Mouse (Mus musculus) B cell, adult 62 days (primary cell): ENCODE measurements around the gene Cmc2. TPM values are rescaled to one million over a fixed set of nuclear protein-coding genes. Genes with fewer than 3 reads are reported as not detected.

Experiments used
- total RNA-seq: library from RNA; stranded (reverse); gene quantifications from 4 replicates; pipeline ENCODE4 v1.2.4, GENCODE M21; 2023

The Cmc2 gene
- 5.2 to 8.1 TPM (median 6.4 TPM) in 4 replicates for total RNA-seq

DNA sequence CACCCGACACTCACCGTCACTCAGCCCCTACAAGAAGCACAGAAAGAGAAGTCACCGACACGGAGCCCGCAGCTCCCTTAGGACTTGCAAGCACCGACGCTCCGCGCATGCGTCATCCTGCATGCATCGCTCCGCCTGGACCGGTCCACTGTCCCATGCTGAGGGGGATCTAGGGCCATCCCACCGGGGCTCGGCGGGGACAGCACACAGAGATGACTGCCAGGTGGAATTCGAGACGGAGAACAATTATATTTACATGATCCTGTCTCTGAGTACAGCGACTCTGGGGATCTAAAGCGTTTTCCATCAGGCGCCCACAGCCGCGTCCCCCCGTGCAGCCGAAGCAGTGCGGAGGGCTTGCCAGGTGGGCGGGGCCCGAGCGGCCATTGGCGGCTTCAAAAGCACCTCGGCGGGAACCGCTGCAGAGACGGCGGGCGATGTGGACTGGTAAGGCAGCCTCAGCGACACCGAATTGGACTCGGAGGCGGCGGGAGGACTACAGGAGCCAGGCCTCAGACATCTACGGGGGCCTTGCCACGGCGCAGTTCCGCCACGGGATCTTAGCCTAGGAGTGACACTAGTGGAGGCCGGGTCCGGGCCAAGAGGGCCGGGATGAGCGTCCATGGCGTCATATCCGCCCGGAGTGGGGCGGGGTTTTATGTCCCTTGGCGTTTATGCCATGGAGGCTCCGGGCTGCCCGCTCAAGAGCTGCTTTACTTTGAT lies at the start of gene Cmc2, which contains the start of gene Cenpn:
TSS of gene Cmc2 (minus strand) at position 119 of the 723 bp plus-strand sequence.
TSS of gene Cenpn (plus strand) at position 394 of the 723 bp plus-strand sequence.

DNA sequence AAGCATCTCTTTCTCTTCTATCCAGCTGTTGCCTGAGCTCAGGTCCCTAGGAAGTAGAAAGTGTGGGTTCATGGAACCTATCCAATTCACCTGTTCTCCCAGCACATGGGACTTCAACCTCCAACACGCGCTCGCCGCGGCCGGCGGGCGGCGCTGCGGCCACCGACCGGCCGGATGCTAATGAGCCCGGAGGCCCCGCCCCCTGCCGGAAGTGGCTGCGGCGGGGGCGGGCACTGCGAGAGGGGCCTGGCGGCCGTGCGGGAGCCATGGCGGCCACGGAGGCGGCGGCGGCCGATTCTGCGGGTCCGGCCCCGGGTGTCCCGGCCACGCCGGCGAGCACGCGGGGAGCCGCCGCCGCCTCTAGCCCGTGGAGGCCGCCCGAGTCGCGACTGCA lies 21.9 kb upstream of the Cmc2 start, which contains the start of gene Atmin:
TSS of gene Atmin (plus strand) at position 233 of the 394 bp plus-strand sequence.

Other genes with a start within 250 kb of the Cmc2 start
- gene Cdyl2, start 188.5 kb downstream of the Cmc2 start, total RNA-seq: 12.2 to 14.6 TPM (median 13.5 TPM) in 4 replicates
- gene Cenpn, start 275 bp upstream of the Cmc2 start, total RNA-seq: 4.3 to 8.0 TPM (median 5.9 TPM) in 4 replicates
- gene Atmin, start 21.9 kb upstream of the Cmc2 start, total RNA-seq: 16.2 to 20.5 TPM (median 17.1 TPM) in 4 replicates
- 0.25 to 0.63 TPM (median 0.45 TPM) in 4 replicates for gene 1700030J22Rik, start 57.5 kb upstream of the Cmc2 start, total RNA-seq
- 6.5 to 8.9 TPM (median 7.1 TPM) in 4 replicates for gene Gcsh, start 72.1 kb upstream of the Cmc2 start, total RNA-seq
- gene Pkd1l2, start 161.0 kb upstream of the Cmc2 start, total RNA-seq: not detected in 4 replicates
- not detected in 4 replicates for gene Bco1, start 174.4 kb upstream of the Cmc2 start, total RNA-seq
- 10.6 to 12.1 TPM (median 11.0 TPM) in 4 replicates for gene Gan, start 236.7 kb upstream of the Cmc2 start, total RNA-seq